ENCODE assay signal across 9 mouse cellular contexts in genomic region chr4:134954461-134954860, GRCm38 (mm10). TPM values are rescaled to one million over a fixed set of nuclear protein-coding genes. Genes with fewer than 3 reads are reported as not detected.
DNase-seq lines count a peak whose midpoint lies in the region.
"Had no signal": no experiment of that assay in that cellular context is flagged by ENCODE, and none has a peak within 500 bp of the region (broad histone marks: within the 10 kb centered on the region; RNA-seq: fewer than 3 reads in every experiment).

No protein-coding gene starts in this region.

- peak overlapping the region; percentile 18; the same call in 1 of the 2 replicates for H3K4me3 ChIP-seq in limb, embryonic 10.5 days

- peaks cover 44% of the 10 kb centered on the region for H3K27me3 ChIP-seq in limb, embryonic 10.5 days (ENCODE audit: low read depth, poor library complexity, severe bottlenecking)

- WGBS in limb, embryonic 10.5 days, result 21% methylated on average over 15 of the region's 15 CpGs

- peaks cover 21% of the 10 kb centered on the region for H3K4me1 ChIP-seq in limb, embryonic 10.5 days

- DNase-seq in adrenal gland, postnatal 10 days, result peak; percentile 34
- DNase-seq in adrenal gland, adult 2 months, result no peak
- DNase-seq in left cerebral cortex, postnatal 4 days, result peak; percentile 58
- DNase-seq in left cerebral cortex, postnatal 14 days (ENCODE audit: low spot score in 2 of 2), result no peak
- peak; percentile 77 to 80 for DNase-seq in cerebellum, postnatal 25 days
- DNase-seq in limb, embryonic 10.5 days (ENCODE audit: low spot score), result no peak
- DNase-seq in thymus, postnatal 14 days, result no peak
- no peak for DNase-seq in thymus, postnatal 4 days
- DNase-seq: right cerebral cortex, adult 18-20 months had no signal

- intact Hi-C loops in left cerebral cortex, postnatal 4 days (cut with DNase I), result loop anchor here (10.0 kb wide), 1 partner anchor 190 kb away; no protein-coding TSS in a partner anchor
- intact Hi-C loops in left cerebral cortex, postnatal 14 days (cut with DNase I), result no loop called here

- no peaks in the 10 kb centered on the region for H3K36me3 ChIP-seq in limb, embryonic 10.5 days

- H3K9me3 ChIP-seq in limb, embryonic 10.5 days (replicated peaks), result no peaks in the 10 kb centered on the region

- peak overlapping the region; percentile 51; the same call in 1 of the 2 replicates for H3K27ac ChIP-seq in limb, embryonic 10.5 days

RNA-seq across cellular contexts. Expression of gene Syf2, which starts 23.8 kb away (rescaled TPM):
- 10 to 100 TPM; 73.1 to 74.6 TPM for total RNA-seq in adrenal gland, postnatal 10 days (2021)
- total RNA-seq in adrenal gland, adult 2 months (2021), result 10 to 100 TPM; 85.5 to 97.8 TPM
- 7.0 and 8.6 TPM in 2 replicates for polyA plus RNA-seq in adrenal gland, adult 2 months (2012; rRNA removed)
- 10 to 100 TPM; 37.5 to 40.4 TPM for total RNA-seq in left cerebral cortex, postnatal 4 days (2021)
- 10 to 100 TPM; 39.0 to 39.1 TPM for total RNA-seq in left cerebral cortex, postnatal 14 days (2021)
- 67.3 and 67.9 TPM in 2 replicates for polyA plus RNA-seq in limb, embryonic 10.5 days (2016; fragmentation: Nextera tagmentation; extraction: Ambion mirVana)

RNA-seq across cellular contexts. Expression of gene Rsrp1, which starts 31.1 kb away (rescaled TPM):
- total RNA-seq in adrenal gland, postnatal 10 days (2021), result 100 to 1,000 TPM; 250 to 386 TPM
- total RNA-seq in adrenal gland, adult 2 months (2021), result 100 to 1,000 TPM; 313 to 460 TPM
- polyA plus RNA-seq in adrenal gland, adult 2 months (2012; rRNA removed), result 2,634 and 2,855 TPM in 2 replicates
- total RNA-seq in left cerebral cortex, postnatal 4 days (2021), result 100 to 1,000 TPM; 231 to 238 TPM
- 100 to 1,000 TPM; 261 to 276 TPM for total RNA-seq in left cerebral cortex, postnatal 14 days (2021)
- polyA plus RNA-seq in limb, embryonic 10.5 days (2016; fragmentation: Nextera tagmentation; extraction: Ambion mirVana), result 299 and 383 TPM in 2 replicates

RNA-seq across cellular contexts. Expression of gene Tmem50a, which starts 39.6 kb away (rescaled TPM):
- 100 to 1,000 TPM; 169 to 183 TPM for total RNA-seq in adrenal gland, postnatal 10 days (2021)
- 100 to 1,000 TPM; 231 to 336 TPM for total RNA-seq in adrenal gland, adult 2 months (2021)
- 150 and 191 TPM in 2 replicates for polyA plus RNA-seq in adrenal gland, adult 2 months (2012; rRNA removed)
- 100 to 1,000 TPM; 117 to 120 TPM for total RNA-seq in left cerebral cortex, postnatal 4 days (2021)
- total RNA-seq in left cerebral cortex, postnatal 14 days (2021), result 100 to 1,000 TPM; 125 to 129 TPM
- 129 and 133 TPM in 2 replicates for polyA plus RNA-seq in limb, embryonic 10.5 days (2016; fragmentation: Nextera tagmentation; extraction: Ambion mirVana)

Comparison
In these comparisons a context has a peak if more than half of its experiments do, and no peak if none do; other contexts are left out.
1. DNase-seq: peak in adrenal gland, postnatal 10 days (single experiment), left cerebral cortex, postnatal 4 days (single experiment) and cerebellum, postnatal 25 days (2 of 2); none in adrenal gland, adult 2 months (single experiment), left cerebral cortex, postnatal 14 days (0 of 2), limb, embryonic 10.5 days (single experiment), thymus, postnatal 14 days (single experiment) and thymus, postnatal 4 days (single experiment).